Mouse (Mus musculus) midbrain, embryonic 11.5 days (tissue): ENCODE measurements around the gene Zc3h8. TPM values are rescaled to one million over a fixed set of nuclear protein-coding genes. Genes with fewer than 3 reads are reported as not detected.

Source experiments
- microRNA-seq: library from miRNA; unstranded; fragments of <30 nt; microRNA quantifications from one replicate; pipeline ENCODE4, GENCODE M21; 2017
- polyA plus RNA-seq: library from polyadenylated mRNA; unstranded; fragments of >200 nt; fragmentation: Nextera tagmentation; extraction: Ambion mirVana; gene quantifications from 2 replicates; pipeline ENCODE4 v1.2.1, GENCODE M21; 2014

The Zc3h8 gene
- polyA plus RNA-seq, 1 experiment from 2014 or later: 8.3 TPM

Small RNAs within 50 kb of the gene (microRNA-seq; reads per million reads assigned to microRNA genes)
- gene Gm22859: not detected

Other genes with a start within 250 kb of the Zc3h8 start
- gene Mertk, start 245.1 kb downstream of the Zc3h8 start, polyA plus RNA-seq: 3.0 and 4.3 TPM in 2 replicates
- 21.7 and 24.1 TPM in 2 replicates for gene Tmem87b, start 126.0 kb downstream of the Zc3h8 start, polyA plus RNA-seq
- gene Fbln7, start 81.1 kb downstream of the Zc3h8 start, polyA plus RNA-seq: 2.2 and 2.4 TPM in 2 replicates
- 2.3 and 2.7 TPM in 2 replicates for gene Zc3h6, start 23.3 kb upstream of the Zc3h8 start, polyA plus RNA-seq
- gene Gm10762, start 23.6 kb upstream of the Zc3h8 start, polyA plus RNA-seq: 20.3 and 22.1 TPM in 2 replicates
- 0.08 and 0.29 TPM in 2 replicates for gene Vinac1, start 104.1 kb upstream of the Zc3h8 start, polyA plus RNA-seq
- gene Ttl, start 121.9 kb upstream of the Zc3h8 start, polyA plus RNA-seq: 10.2 and 11.5 TPM in 2 replicates
- gene Polr1b, start 156.9 kb upstream of the Zc3h8 start, polyA plus RNA-seq: 16.0 and 18.4 TPM in 2 replicates
- 26.2 and 27.2 TPM in 2 replicates for gene Chchd5, start 185.6 kb upstream of the Zc3h8 start, polyA plus RNA-seq